Mouse (Mus musculus) T-helper 1 cell (primary cell): ENCODE results near the gene Crisp4.

ENCODE experiments used
- in situ Hi-C: fragments of 300-600 bp; cut with MboI, MseI; formaldehyde crosslinking; loops from one replicate; pipeline ENCODE4 v1.15.1; 2025; ENCODE audit warnings: high pct_unique_total_duplicates

The Crisp4 gene

GRCm38 (mm10) chr1:18145802-18146201, at the start of gene Crisp4:
TSS of gene Crisp4 (minus strand) at chr1:18145902.
- in situ Hi-C loops, result no loop called here

DNA sequence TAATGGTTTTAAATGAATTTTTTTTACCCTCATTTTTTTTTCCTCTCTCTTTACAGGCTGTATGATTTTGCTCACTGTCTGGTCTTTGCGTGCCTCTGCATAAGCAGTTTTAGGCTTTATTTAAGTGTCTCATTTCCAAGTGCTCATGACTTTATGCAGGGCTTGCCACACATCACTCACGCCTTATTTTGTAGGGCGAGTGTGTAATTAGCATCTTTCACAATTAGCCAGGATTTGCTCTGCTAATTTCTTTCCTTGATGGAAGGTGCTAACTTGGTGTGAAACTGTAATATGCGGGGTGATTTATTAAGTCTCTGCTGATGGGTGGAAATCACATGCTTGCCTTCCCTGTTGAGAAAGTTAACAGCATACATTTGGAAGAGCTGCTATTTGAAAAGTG, 46.0 kb upstream of the Crisp4 start:
- in situ Hi-C loops, result no loop called here

DNA sequence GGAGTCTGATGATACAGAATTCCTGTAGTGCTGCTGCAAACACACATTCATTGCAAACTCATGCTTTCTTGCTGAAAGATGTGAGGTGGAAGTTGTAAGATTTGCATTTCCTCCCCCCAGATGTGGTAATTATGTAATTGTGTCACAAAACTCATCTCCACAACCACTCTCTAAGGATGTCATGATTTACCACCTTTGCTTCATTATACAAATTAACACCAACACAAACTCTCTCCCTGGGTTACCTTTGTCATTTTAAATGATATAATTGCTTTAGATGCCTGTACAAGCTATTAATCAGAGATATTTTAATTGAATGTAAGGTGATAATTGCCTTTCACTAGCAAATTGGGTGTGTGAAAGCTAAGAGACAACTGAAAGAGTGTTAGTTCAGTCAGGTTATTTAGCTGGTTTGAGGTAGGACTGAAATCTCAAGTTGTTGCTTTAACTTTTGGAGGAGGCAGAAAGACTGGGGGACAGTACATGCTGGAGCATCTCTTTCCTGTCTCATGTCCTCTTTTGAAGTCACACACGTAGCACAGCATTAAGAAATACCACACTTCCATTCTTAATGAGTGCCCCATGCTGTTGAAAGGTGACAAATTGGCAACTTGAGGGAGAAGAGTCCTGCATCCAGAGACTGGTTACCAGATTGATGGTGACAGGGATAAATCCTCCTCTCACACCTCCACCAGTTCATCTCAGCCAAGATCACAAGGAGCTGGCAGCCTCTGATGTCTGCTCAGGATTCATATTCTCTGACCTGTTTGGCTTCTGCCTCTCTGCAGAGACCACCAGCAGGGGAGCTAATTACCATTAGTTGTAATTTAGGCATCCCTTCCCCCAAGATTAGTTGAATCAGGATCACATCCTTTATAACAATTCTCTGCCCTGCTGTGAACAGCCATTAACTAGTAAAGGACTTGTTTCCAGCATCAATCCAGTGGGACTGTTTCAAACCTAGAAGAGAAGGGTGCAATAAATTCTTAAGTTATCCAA, 45.3 kb upstream of the Crisp4 start:
- in situ Hi-C loops, result no loop called here

- in situ Hi-C loops, result no loop called here
Observed at GRCm38 (mm10) chr1:18181167-18181566, 35.5 kb upstream of the Crisp4 start.

DNA sequence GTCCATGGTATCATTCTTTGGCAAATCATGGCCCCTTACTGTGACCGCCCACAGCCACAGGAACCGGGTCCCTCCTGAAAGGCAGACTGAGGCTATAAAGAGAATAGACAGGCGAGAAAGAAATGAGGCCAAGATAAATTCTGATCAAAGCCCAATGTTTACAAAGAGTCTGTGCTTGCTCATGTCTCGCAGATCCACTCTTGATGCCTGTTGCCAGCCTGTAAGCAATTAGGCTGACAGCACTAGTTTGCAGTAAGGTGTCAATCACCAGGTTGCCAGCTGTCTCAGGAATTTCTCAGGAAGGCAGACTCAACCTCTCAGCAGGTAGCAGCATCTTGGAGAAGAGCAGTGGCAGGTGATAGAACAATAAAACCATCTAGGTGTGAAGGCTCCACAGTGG, 24.9 kb upstream of the Crisp4 start:
- in situ Hi-C loops, result no loop called here

GRCm38 (mm10) chr1:18168261-18168660, 22.6 kb upstream of the Crisp4 start:
- in situ Hi-C loops, result no loop called here

DNA sequence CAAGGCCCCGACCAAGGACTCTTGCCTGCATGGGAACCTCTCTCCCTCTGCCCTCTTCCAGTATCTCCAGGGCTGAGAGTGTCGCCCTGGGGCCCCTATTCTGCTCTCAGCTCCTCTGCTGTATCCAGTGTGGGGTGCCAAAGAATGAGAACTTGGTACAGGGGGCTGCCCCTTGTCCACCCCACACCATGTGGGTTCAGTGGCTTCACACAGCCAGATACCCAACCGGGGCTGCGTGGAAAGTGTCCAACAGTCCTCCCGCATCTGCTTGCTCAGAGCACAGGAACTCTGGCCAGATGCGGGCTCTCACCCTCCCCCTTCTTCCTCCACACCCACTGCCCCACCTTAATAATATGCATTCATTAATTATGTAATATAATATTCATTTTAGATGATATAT, 13.4 kb upstream of the Crisp4 start:
- in situ Hi-C loops, result no loop called here

- in situ Hi-C loops, result no loop called here
Observed at GRCm38 (mm10) chr1:18148211-18148610, 2.5 kb upstream of the Crisp4 start.

DNA sequence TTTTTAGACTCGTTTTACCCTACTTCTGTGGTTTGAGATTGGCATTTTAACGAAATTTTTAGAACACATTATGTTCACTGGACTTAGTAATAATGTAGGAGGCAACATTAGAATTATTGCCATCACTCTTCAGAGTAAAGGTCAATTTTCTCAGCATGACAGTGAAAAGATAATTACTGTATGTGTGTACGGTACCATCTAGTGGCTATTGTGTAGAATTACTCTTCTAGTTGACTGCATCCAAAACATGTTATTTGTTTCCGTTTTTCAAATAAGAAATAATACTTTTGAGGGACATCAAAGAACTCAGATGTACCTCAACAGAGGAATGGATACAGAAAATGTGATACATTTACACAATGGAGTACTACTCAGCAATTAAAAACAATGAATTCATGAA, 14.0 kb downstream of the Crisp4 start:
- in situ Hi-C loops, result no loop called here

- in situ Hi-C loops, result no loop called here
Observed at GRCm38 (mm10) chr1:18129983-18130382, 15.7 kb downstream of the Crisp4 start.

DNA sequence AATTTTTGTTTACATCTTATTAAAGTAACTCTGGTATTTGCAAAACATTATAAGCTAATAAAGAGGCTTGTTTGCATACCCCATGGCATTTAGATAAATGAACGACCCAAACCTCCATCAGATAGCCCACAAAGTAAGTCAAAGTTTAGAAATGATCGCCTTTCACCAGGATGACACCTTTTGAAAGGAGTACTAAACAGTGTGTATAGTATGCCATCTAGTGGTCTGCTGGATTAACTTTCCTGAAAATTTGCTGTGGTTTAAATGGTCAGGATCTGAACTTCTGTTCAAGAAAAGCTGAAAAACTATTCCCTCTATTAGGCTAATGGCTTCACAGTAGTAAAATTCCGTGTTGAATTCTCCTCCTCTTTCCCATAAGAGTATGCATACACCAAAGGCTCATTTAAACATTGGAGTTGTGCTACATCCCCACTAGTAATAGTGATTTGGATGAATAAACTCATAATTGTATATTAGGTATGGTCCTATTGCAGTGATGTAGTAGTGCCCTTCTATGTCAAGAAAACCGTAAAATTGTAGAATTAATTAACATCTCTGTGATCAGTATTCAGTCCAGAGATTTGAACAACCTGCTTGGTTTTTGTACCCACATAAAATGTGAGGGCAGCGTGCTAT, 38.9 kb downstream of the Crisp4 start:
- in situ Hi-C loops, result no loop called here

- in situ Hi-C loops, result no loop called here
Observed at GRCm38 (mm10) chr1:18105866-18106529, 39.7 kb downstream of the Crisp4 start.

DNA sequence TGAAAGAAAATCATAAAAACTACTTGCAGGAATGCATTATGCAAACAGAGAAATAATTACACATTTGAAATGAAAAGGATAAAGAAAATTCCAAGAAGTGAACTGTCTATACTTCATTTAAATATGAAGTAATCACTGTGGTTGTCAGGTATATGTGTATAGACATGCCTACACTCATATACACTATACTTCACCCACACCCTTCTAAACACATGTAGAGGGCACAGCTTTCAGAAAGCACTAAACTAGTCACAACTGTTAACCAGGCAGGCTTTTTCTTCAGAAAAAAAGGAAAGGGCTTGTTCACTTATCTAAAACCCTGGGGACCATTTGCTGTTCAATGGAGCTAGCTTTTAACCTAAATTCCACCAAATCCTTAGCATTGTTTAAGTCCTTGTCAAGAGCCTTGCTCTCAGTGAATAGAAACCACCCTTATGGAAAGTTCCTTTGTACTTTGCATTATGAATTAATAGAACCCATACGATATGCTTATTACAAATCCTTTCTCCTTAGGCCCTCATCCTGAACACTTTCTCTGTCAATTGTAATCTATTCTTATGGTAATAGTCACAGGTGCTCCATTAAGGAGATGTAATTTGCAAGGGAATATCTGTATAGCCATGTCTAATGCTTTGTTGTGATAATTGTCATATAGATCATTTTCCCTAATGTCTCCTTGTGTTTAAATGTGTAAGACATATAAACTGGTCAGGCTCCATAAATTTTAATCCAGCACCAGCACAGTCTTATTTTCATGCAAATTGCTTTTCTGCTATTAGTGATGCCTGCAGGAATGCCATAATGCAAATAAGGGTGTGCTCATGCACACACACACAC, 40.5 kb downstream of the Crisp4 start:
- in situ Hi-C loops, result no loop called here
